Mouse (Mus musculus): ENCODE results near the gene Slc23a4.

- TF ChIP-seq POLR2A (IDR thresholded peaks at IDR 0.05; ENCODE audit: borderline replicate concordance, extremely low read depth, low read depth, low read length) (no peak), CTCF (IDR thresholded peaks at IDR 0.05; ENCODE audit: insufficient read depth, low read length) (no peak)
Observed at GRCm38 (mm10) chr6:34932633-34933032, 55.6 kb downstream of the Slc23a4 start.

All from lung, adult 2 months (tissue).